Mouse (Mus musculus) hindbrain, postnatal 0 days (tissue): ENCODE measurements around the gene Msmp. TPM values are rescaled to one million over a fixed set of nuclear protein-coding genes. Genes with fewer than 3 reads are reported as not detected.

ENCODE experiments used
- ATAC-seq: fragments of 200-750 bp; cut with Nextera tagmentation; 2 replicates; pipeline ENCODE4 v1.8.0; 2017; ENCODE audit warnings: mild to moderate bottlenecking, moderate TSS enrichment, moderate library complexity
- DNase-seq: peaks from one replicate; pipeline ENCODE4 v3.0.0-alpha.2; 2015; ENCODE audit warnings: low spot score
- H3K27ac ChIP-seq: fragments of 300-500 bp; sonication (generic); 2 replicates; pipeline ENCODE4 v1.5.1; 2014; ENCODE audit warnings: mild to moderate bottlenecking
- H3K27me3 ChIP-seq: fragments of 300-500 bp; sonication (generic); 2 replicates; pipeline ENCODE4 v1.6.1; 2014; ENCODE audit warnings: low read length, mixed read lengths; ENCODE audit not compliant: insufficient read depth
- H3K36me3 ChIP-seq: fragments of 300-500 bp; sonication (generic); 2 replicates; pipeline ENCODE4 v1.6.1; 2014; ENCODE audit warnings: low read length, mixed read lengths; ENCODE audit not compliant: insufficient read depth
- H3K4me1 ChIP-seq: fragments of 300-500 bp; sonication (generic); 2 replicates; pipeline ENCODE4 v1.6.1; 2014; ENCODE audit warnings: antibody characterized with exemption, low read length, mixed read lengths; ENCODE audit not compliant: insufficient read depth
- H3K4me2 ChIP-seq: fragments of 300-500 bp; sonication (generic); 2 replicates; pipeline ENCODE4 v1.6.1; 2014; ENCODE audit warnings: low read depth, mild to moderate bottlenecking, low read length, moderate library complexity, mixed read lengths
- H3K4me3 ChIP-seq: fragments of 300-500 bp; sonication (generic); 2 replicates; pipeline ENCODE4 v1.5.1; 2014; ENCODE audit warnings: low read length
- H3K9ac ChIP-seq: fragments of 300-500 bp; sonication (generic); replicated peaks from 2 replicates; pipeline ENCODE4 v1.6.1; 2014; ENCODE audit warnings: mild to moderate bottlenecking, low read length, moderate library complexity, mixed read lengths
- H3K9me3 ChIP-seq: fragments of 300-500 bp; sonication (generic); 2 replicates; pipeline ENCODE4 v1.6.1; 2016; ENCODE audit warnings: low read length, mixed read lengths
- CTCF ChIP-seq: IDR thresholded peaks from 2 replicates; pipeline ENCODE4 v1.5.1; 2016; ENCODE audit warnings: antibody characterized with exemption, control low read depth, low read depth
- WGBS: fragments of 180-500 bp; shearing (Covaris S2); extraction: QIAGEN DNeasy Blood & Tissue Kit; methylation state at CpG from one replicate; pipeline ENCODE4 v1.1.7; 2014; 5-methylcytosine and 5-hydroxymethylcytosine counted together
- polyA plus RNA-seq: library from polyadenylated mRNA; unstranded; fragments of >200 nt; fragmentation: Nextera tagmentation; extraction: Ambion mirVana; gene quantifications from 2 replicates; pipeline ENCODE4 v1.2.1, GENCODE M21; 2015
- total RNA-seq: library from RNA; depleted of rRNA; stranded (reverse); fragments of >200 nt; gene quantifications from 2 replicates; pipeline ENCODE4 v1.2.3, GENCODE M21; 2014

Gene Msmp
- total and polyA plus RNA-seq, 2 experiments from 2014 or later = 1.2 TPM; not detected in 1

GRCm38 (mm10) chr4:43562769-43563600, 21.3 kb downstream of the Msmp start:
- Histone ChIP-seq H3K4me3 (peak overlapping the region; percentile 85), H3K9me3 (no peaks in the 10 kb centered on the region), H3K27me3 (no peaks in the 10 kb centered on the region), H3K4me2 (peak overlapping the region; percentile 64), H3K4me1 (peaks cover 18% of the 10 kb centered on the region), H3K9ac (peak overlapping the region; percentile 91), H3K27ac (peak overlapping the region; percentile 95), H3K36me3 (peaks cover 36% of the 10 kb centered on the region)
- peak; percentile 27 for ATAC-seq
- 6% methylated on average over 22 of the region's 22 CpGs for WGBS
- no peak for TF ChIP-seq CTCF
- peak; percentile 40 for DNase-seq

GRCm38 (mm10) chr4:43561997-43562768, 22.1 kb downstream of the Msmp start, which contains the start of the genes Creb3 and Tln1:
Creb3 (plus strand) TSS chr4:43562332.
Tln1 (minus strand) TSS chr4:43562691.
- DNase-seq (peak; percentile 97), ATAC-seq (peak; percentile 95)
- peak within 1 kb of the TSS; percentile 85 for H3K4me3 ChIP-seq
- TF ChIP-seq CTCF = peak; percentile 21
- H3K27ac ChIP-seq = peak within 1 kb of the TSS; percentile 95
- peak within 1 kb of the TSS; percentile 91 for H3K9ac ChIP-seq
- H3K4me1 ChIP-seq = peaks cover 18% of the 10 kb centered on the region
- peaks cover 28% of the 10 kb centered on the region for H3K36me3 ChIP-seq
- no peaks in the 10 kb centered on the region for H3K27me3 ChIP-seq
- no peaks in the 10 kb centered on the region for H3K9me3 ChIP-seq
- H3K4me2 ChIP-seq = peak within 1 kb of the TSS; percentile 64
- under 1% methylated on average over 62 of the region's 62 CpGs for whole genome bisulfite sequencing

- DNase-seq (no peak), ATAC-seq (no peak; the same call in 1 of the 2 replicates)
- Histone ChIP-seq H3K9me3 (no peaks in the 10 kb centered on the region), H3K36me3 (peaks cover 21% of the 10 kb centered on the region), H3K27me3 (no peaks in the 10 kb centered on the region), H3K4me3 (peak overlapping the region; percentile 85), H3K27ac (peak overlapping the region; percentile 95), H3K4me2 (peak overlapping the region; percentile 64), H3K4me1 (peaks cover 18% of the 10 kb centered on the region), H3K9ac (peak overlapping the region; percentile 91)
- 3% methylated on average over 16 of the region's 16 CpGs for WGBS
- TF ChIP-seq CTCF = no peak
Observed at GRCm38 (mm10) chr4:43561436-43561996, 22.8 kb downstream of the Msmp start.

GRCm38 (mm10) chr4:43560976-43561375, 23.3 kb downstream of the Msmp start:
- Histone ChIP-seq H3K9ac (peak overlapping the region; percentile 91), H3K9me3 (no peaks in the 10 kb centered on the region), H3K4me3 (peak overlapping the region; percentile 85), H3K27me3 (no peaks in the 10 kb centered on the region), H3K36me3 (peaks cover 18% of the 10 kb centered on the region), H3K4me1 (peaks cover 18% of the 10 kb centered on the region), H3K4me2 (peak overlapping the region; percentile 64), H3K27ac (no peak overlapping the region)
- TF ChIP-seq CTCF = no peak
- 33% methylated on average over 2 of the region's 2 CpGs for WGBS
- no peak for ATAC-seq
- no peak for DNase-seq

GRCm38 (mm10) chr4:43560243-43560611, 24.1 kb downstream of the Msmp start:
- Histone ChIP-seq H3K9me3 (no peaks in the 10 kb centered on the region), H3K9ac (no peak overlapping the region; the same call in 1 of the 2 replicates), H3K4me2 (peak overlapping the region; percentile 64), H3K4me3 (no peak overlapping the region), H3K27me3 (no peaks in the 10 kb centered on the region), H3K27ac (no peak overlapping the region), H3K4me1 (peaks cover 18% of the 10 kb centered on the region), H3K36me3 (peaks cover 18% of the 10 kb centered on the region)
- ATAC-seq (no peak), DNase-seq (no peak)
- TF ChIP-seq CTCF = no peak
- 54% methylated on average over 5 of the region's 6 CpGs for WGBS

- WGBS = 83% methylated on average over 13 of the region's 13 CpGs
- peaks cover 19% of the 10 kb centered on the region for H3K36me3 ChIP-seq
- no peaks in the 10 kb centered on the region for H3K27me3 ChIP-seq
- H3K9me3 ChIP-seq = no peaks in the 10 kb centered on the region
- no peak for DNase-seq
- H3K9ac ChIP-seq = no peak overlapping the region; the same call in 1 of the 2 replicates
- peak overlapping the region; percentile 64; the same call in 1 of the 2 replicates for H3K4me2 ChIP-seq
- no peak for ATAC-seq
- H3K27ac ChIP-seq = no peak overlapping the region
- H3K4me1 ChIP-seq = peaks cover 18% of the 10 kb centered on the region
- no peak overlapping the region for H3K4me3 ChIP-seq
- no peak for TF ChIP-seq CTCF
Observed at GRCm38 (mm10) chr4:43559519-43560242, 24.6 kb downstream of the Msmp start.
